Comparison of ENCODE assay signal across 8 mouse cellular contexts in the genomic region with DNA sequence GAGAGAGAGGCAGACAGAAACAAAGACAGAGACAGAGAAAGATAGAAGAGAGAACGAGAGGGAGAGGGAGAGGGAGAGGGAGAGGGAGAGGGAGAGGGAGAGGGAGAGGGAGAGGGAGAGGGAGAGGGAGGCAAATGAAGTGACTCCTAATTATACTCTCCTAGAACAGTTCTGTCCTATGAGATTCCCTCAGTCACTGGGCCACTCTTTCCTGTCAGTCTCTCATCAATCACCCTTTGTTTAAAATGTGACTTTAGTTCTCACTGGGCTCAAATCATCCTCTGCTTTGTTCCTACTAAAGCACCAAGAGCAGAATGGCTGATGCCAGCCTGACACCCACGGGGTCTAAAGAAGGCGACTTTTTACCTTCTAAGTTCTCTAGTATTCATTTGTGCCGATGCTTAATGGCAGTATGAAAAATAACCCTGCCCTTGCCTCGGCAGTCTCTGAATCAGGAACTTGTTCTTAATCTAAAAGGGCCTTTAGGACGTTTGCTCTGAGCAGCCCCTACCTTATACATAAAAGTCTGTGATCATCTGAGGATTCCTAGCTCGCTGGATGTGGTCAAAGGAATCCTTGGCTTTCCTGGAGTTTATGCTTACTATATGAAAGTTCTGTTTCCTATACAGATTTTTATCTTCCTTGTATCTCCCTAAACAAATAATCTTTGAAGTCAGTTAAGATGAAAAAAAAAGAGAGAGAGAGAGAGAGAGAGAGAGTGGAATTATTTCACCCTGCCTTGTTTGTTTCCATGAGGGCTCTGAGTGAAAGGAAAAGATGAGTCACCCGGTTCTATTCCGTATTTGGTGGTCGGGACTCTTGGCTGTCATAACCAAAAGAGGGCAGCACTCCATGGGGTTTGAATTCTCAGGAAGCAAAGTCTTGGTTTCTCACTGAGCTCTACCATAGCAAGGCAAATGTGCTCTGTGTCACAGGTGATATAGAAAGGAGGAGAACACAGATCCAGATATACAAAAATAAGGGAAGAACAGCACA. TPM values are rescaled to one million over a fixed set of nuclear protein-coding genes. Genes with fewer than 3 reads are reported as not detected.
A peak's percentile ranks its signal among the peaks of the same experiment; 100 is the strongest.
DNase-seq lines count a peak whose midpoint lies in the region; ATAC-seq and TF ChIP-seq lines count a peak whose summit lies in the region.

No protein-coding gene starts in this region.

- H3K9ac ChIP-seq in ES-E14 (ENCODE audit: insufficient read depth, low read depth, low read length, poor library complexity, severe bottlenecking) = no peak overlapping the region
- H3K9ac ChIP-seq in hindbrain, embryonic 11.5 days (ENCODE audit: low read depth, low read length) = 0 out of 2 replicates have a peak overlapping the region, but pooled peaks have one; percentile 11

- peak; percentile 76 for ATAC-seq in hindbrain, embryonic 11.5 days (ENCODE audit: low FRiP score)

- in situ Hi-C loops in ES-E14 (cut with MboI; ENCODE audit: low sequenced_read_pairs in 2 of 2, unreplicated experiment in 2 of 2) = no loop called here

- no peaks in the 10 kb centered on the region for H3K27me3 ChIP-seq in hindbrain, embryonic 11.5 days (ENCODE audit: control insufficient read depth, insufficient read depth, low read length)

- H3K4me3 ChIP-seq in ES-E14 (ENCODE audit: insufficient read depth in 1 of 2, low read depth in 1 of 2, low read length in 2 of 2, poor library complexity in 1 of 2, severe bottlenecking in 1 of 2) = no peak overlapping the region
- no peak overlapping the region for H3K4me3 ChIP-seq in hindbrain, embryonic 11.5 days (ENCODE audit: low read depth, low read length)
- no peak overlapping the region for H3K4me3 ChIP-seq in layer of hippocampus, adult 2 months

- peak; percentile 81 for TF ChIP-seq CTCF in layer of hippocampus, adult 2 months (conservative IDR thresholded peaks at IDR 0.05)

- H3K36me3 ChIP-seq in ES-E14 (ENCODE audit: control insufficient read depth, insufficient read depth, low read length, poor library complexity, severe bottlenecking) = no peaks in the 10 kb centered on the region
- no peaks in the 10 kb centered on the region for H3K36me3 ChIP-seq in hindbrain, embryonic 11.5 days (ENCODE audit: control insufficient read depth, insufficient read depth, low read length)

- 26% methylated on average over 10 of the region's 10 CpGs for WGBS in hindbrain, embryonic 11.5 days

- no peaks in the 10 kb centered on the region for H3K9me3 ChIP-seq in ES-E14 (ENCODE audit: control insufficient read depth, insufficient read depth, low read depth, low read length)
- H3K9me3 ChIP-seq in hindbrain, embryonic 11.5 days (ENCODE audit: control insufficient read depth, low read length) = no peaks in the 10 kb centered on the region

- no peak overlapping the region for H3K27ac ChIP-seq in ES-E14 (ENCODE audit: insufficient read depth, low read depth, low read length, poor library complexity, severe bottlenecking)
- no peak overlapping the region for H3K27ac ChIP-seq in hindbrain, embryonic 11.5 days (ENCODE audit: low read depth, low read length)
- peak overlapping the region; percentile 56 for H3K27ac ChIP-seq in layer of hippocampus, adult 2 months

- H3K4me2 ChIP-seq in hindbrain, embryonic 11.5 days (replicated peaks; ENCODE audit: low read depth, low read length) = 0 out of 2 replicates have a peak overlapping the region, but pooled peaks have one; percentile 7

- DNase-seq in ES-E14 (ENCODE audit: low read depth, low spot score) = peak; percentile 13
- DNase-seq in adrenal gland, postnatal 10 days = peak; percentile 65
- DNase-seq in frontal cortex, postnatal 14 days (ENCODE audit: low spot score in 2 of 2) = peak; percentile 40 to 53
- DNase-seq in hindbrain, embryonic 11.5 days (ENCODE audit: low spot score) = peak; percentile 47
- DNase-seq in layer of hippocampus, adult 2 months (ENCODE audit: low spot score in 2 of 2) = peak; percentile 67 to 77
- DNase-seq in lung, postnatal 10 days = peak; percentile 88
- peak; percentile 64 to 75 for DNase-seq in right cerebral cortex, adult 2 months (ENCODE audit: low spot score in 2 of 2)
- no peak for DNase-seq in spleen, postnatal 10 days (ENCODE audit: low spot score in 2 of 2)

- H3K4me1 ChIP-seq in ES-E14 (ENCODE audit: control insufficient read depth in 2 of 2, insufficient read depth in 2 of 2, low read length in 2 of 2, poor library complexity in 1 of 2) = no peaks in the 10 kb centered on the region
- no peaks in the 10 kb centered on the region for H3K4me1 ChIP-seq in hindbrain, embryonic 11.5 days (replicated peaks; ENCODE audit: control insufficient read depth, insufficient read depth, low read length)

TF ChIP-seq in ES-E14, 5 proteins besides CTCF, POLR2A, EP300 and RAD21:
- TF ChIP-seq ZNF384 (IDR thresholded peaks at IDR 0.05; ENCODE audit: low read depth, low read length) (no peak), MAFK (IDR thresholded peaks at IDR 0.05; ENCODE audit: insufficient read depth, low read depth, low read length) (no peak), HCFC1 (IDR thresholded peaks at IDR 0.05; ENCODE audit: borderline replicate concordance, insufficient read depth, low read length) (no peak), CHD2 (IDR thresholded peaks at IDR 0.05; ENCODE audit: low read depth, low read length) (no peak), ZC3H11A (IDR thresholded peaks at IDR 0.05; ENCODE audit: borderline replicate concordance, low read depth, low read length) (no peak)

RNA-seq across cellular contexts. Expression of a gene that starts 20.2 kb away (rescaled TPM):
- under 0.01 TPM in 1 of 2 replicates, not detected in the other for total RNA-seq in ES-E14 (2012; rRNA removed)
- total RNA-seq in adrenal gland, postnatal 10 days (2021) = under 1 TPM; 0.09 to 0.15 TPM
- 0.07 and 0.25 TPM in 2 replicates for polyA plus RNA-seq in hindbrain, embryonic 11.5 days (2014; fragmentation: Nextera tagmentation; extraction: Ambion mirVana)
- under 1 TPM; 0.29 to 0.41 TPM for total RNA-seq in layer of hippocampus, adult 2 months (2021)

Comparison
In these comparisons a context has a peak if more than half of its experiments do, and no peak if none do; other contexts are left out.
1. DNase-seq: peak in ES-E14 (single experiment), adrenal gland, postnatal 10 days (single experiment), frontal cortex, postnatal 14 days (2 of 2), hindbrain, embryonic 11.5 days (single experiment), layer of hippocampus, adult 2 months (2 of 2), lung, postnatal 10 days (single experiment) and right cerebral cortex, adult 2 months (2 of 2); none in spleen, postnatal 10 days (0 of 2).